Mouse (Mus musculus): ENCODE measurements at regions not wholly inside any gene's neighbourhood (a gene's known extent, or its start where the extent isn't known, plus 50 kb on each side); places are given as distances from the start of the nearest gene placed in this dataset.

- no peak overlapping the region for H3K9ac ChIP-seq (ENCODE audit: low read length)
- no peaks in the 10 kb centered on the region for H3K9me3 ChIP-seq (ENCODE audit: control insufficient read depth, low read length)
- no peak overlapping the region for H3K27ac ChIP-seq (replicated peaks; ENCODE audit: low read depth, low read length)
- no peak overlapping the region for H3K4me3 ChIP-seq (ENCODE audit: low read depth, low read length)
- DNase-seq (ENCODE audit: low spot score) = no peak
- WGBS = 62% methylated on average over 8 of the region's 8 CpGs
- no peak overlapping the region for H3K4me2 ChIP-seq (ENCODE audit: low read depth, severe bottlenecking)
- H3K4me1 ChIP-seq (ENCODE audit: control insufficient read depth, insufficient read depth, low read length) = peaks cover 37% of the 10 kb centered on the region
- H3K36me3 ChIP-seq (ENCODE audit: control insufficient read depth, insufficient read depth, low read length) = no peaks in the 10 kb centered on the region
- ATAC-seq (ENCODE audit: insufficient number of reproducible peaks, low FRiP score, low TSS enrichment, low read depth) = no peak
- no peaks in the 10 kb centered on the region for H3K27me3 ChIP-seq (ENCODE audit: control insufficient read depth, insufficient read depth, low read length)
Measured at GRCm38 (mm10) chr7:83204701-83205100, 337.6 kb downstream of the Mex3b start.

GRCm38 (mm10) chr7:83206999-83207398 lies 339.9 kb downstream of the Mex3b start:
- DNase-seq (ENCODE audit: low spot score) = no peak
- Histone ChIP-seq H3K4me2 (ENCODE audit: low read depth, severe bottlenecking) (no peak overlapping the region), H3K4me1 (ENCODE audit: control insufficient read depth, insufficient read depth, low read length) (peaks cover 27% of the 10 kb centered on the region), H3K27me3 (ENCODE audit: control insufficient read depth, insufficient read depth, low read length) (no peaks in the 10 kb centered on the region), H3K27ac (replicated peaks; ENCODE audit: low read depth, low read length) (no peak overlapping the region), H3K4me3 (ENCODE audit: low read depth, low read length) (no peak overlapping the region), H3K9ac (ENCODE audit: low read length) (no peak overlapping the region), H3K36me3 (ENCODE audit: control insufficient read depth, insufficient read depth, low read length) (no peaks in the 10 kb centered on the region), H3K9me3 (ENCODE audit: control insufficient read depth, low read length) (no peaks in the 10 kb centered on the region)
- no peak for ATAC-seq (ENCODE audit: insufficient number of reproducible peaks, low FRiP score, low TSS enrichment, low read depth)
- 72% methylated on average over 2 of the region's 2 CpGs for whole genome bisulfite sequencing

- Histone ChIP-seq H3K9me3 (ENCODE audit: control insufficient read depth, low read length) (no peaks in the 10 kb centered on the region), H3K27ac (replicated peaks; ENCODE audit: low read depth, low read length) (no peak overlapping the region), H3K36me3 (ENCODE audit: control insufficient read depth, insufficient read depth, low read length) (no peaks in the 10 kb centered on the region), H3K27me3 (ENCODE audit: control insufficient read depth, insufficient read depth, low read length) (no peaks in the 10 kb centered on the region), H3K9ac (ENCODE audit: low read length) (no peak overlapping the region), H3K4me3 (ENCODE audit: low read depth, low read length) (no peak overlapping the region), H3K4me2 (ENCODE audit: low read depth, severe bottlenecking) (no peak overlapping the region), H3K4me1 (ENCODE audit: control insufficient read depth, insufficient read depth, low read length) (no peaks in the 10 kb centered on the region)
- no peak for DNase-seq (ENCODE audit: low spot score)
- 76% methylated on average over 6 of the region's 6 CpGs for WGBS
- ATAC-seq (ENCODE audit: insufficient number of reproducible peaks, low FRiP score, low TSS enrichment, low read depth) = no peak
Measured at GRCm38 (mm10) chr7:83211611-83212010, 344.5 kb downstream of the Mex3b start.

- Histone ChIP-seq H3K27me3 (ENCODE audit: control insufficient read depth, insufficient read depth, low read length) (no peaks in the 10 kb centered on the region), H3K9me3 (ENCODE audit: control insufficient read depth, low read length) (no peaks in the 10 kb centered on the region), H3K27ac (replicated peaks; ENCODE audit: low read depth, low read length) (no peak overlapping the region), H3K4me3 (ENCODE audit: low read depth, low read length) (no peak overlapping the region), H3K4me1 (ENCODE audit: control insufficient read depth, insufficient read depth, low read length) (no peaks in the 10 kb centered on the region), H3K4me2 (ENCODE audit: low read depth, severe bottlenecking) (no peak overlapping the region), H3K36me3 (ENCODE audit: control insufficient read depth, insufficient read depth, low read length) (no peaks in the 10 kb centered on the region), H3K9ac (ENCODE audit: low read length) (no peak overlapping the region)
- WGBS = 81% methylated on average over 3 of the region's 3 CpGs
- no peak for ATAC-seq (ENCODE audit: insufficient number of reproducible peaks, low FRiP score, low TSS enrichment, low read depth)
- DNase-seq (ENCODE audit: low spot score) = no peak
Measured at GRCm38 (mm10) chr7:83222029-83222722, 355.0 kb downstream of the Mex3b start.

GRCm38 (mm10) chr7:83227262-83228108 lies 357.2 kb upstream of the Tmc3 start:
- no peaks in the 10 kb centered on the region for H3K27me3 ChIP-seq (ENCODE audit: control insufficient read depth, insufficient read depth, low read length)
- H3K4me3 ChIP-seq (ENCODE audit: low read depth, low read length) = no peak overlapping the region
- H3K4me1 ChIP-seq (ENCODE audit: control insufficient read depth, insufficient read depth, low read length) = no peaks in the 10 kb centered on the region
- DNase-seq (ENCODE audit: low spot score) = no peak
- ATAC-seq (ENCODE audit: insufficient number of reproducible peaks, low FRiP score, low TSS enrichment, low read depth) = no peak
- H3K27ac ChIP-seq (replicated peaks; ENCODE audit: low read depth, low read length) = no peak overlapping the region
- WGBS = 77% methylated on average over 7 of the region's 7 CpGs
- H3K4me2 ChIP-seq (ENCODE audit: low read depth, severe bottlenecking) = no peak overlapping the region
- H3K9me3 ChIP-seq (ENCODE audit: control insufficient read depth, low read length) = no peaks in the 10 kb centered on the region
- H3K9ac ChIP-seq (ENCODE audit: low read length) = no peak overlapping the region
- H3K36me3 ChIP-seq (ENCODE audit: control insufficient read depth, insufficient read depth, low read length) = no peaks in the 10 kb centered on the region

- no peak for ATAC-seq (ENCODE audit: insufficient number of reproducible peaks, low FRiP score, low TSS enrichment, low read depth)
- Histone ChIP-seq H3K9ac (ENCODE audit: low read length) (no peak overlapping the region), H3K4me1 (ENCODE audit: control insufficient read depth, insufficient read depth, low read length) (no peaks in the 10 kb centered on the region), H3K4me3 (ENCODE audit: low read depth, low read length) (no peak overlapping the region), H3K9me3 (ENCODE audit: control insufficient read depth, low read length) (no peaks in the 10 kb centered on the region), H3K27me3 (ENCODE audit: control insufficient read depth, insufficient read depth, low read length) (no peaks in the 10 kb centered on the region), H3K27ac (replicated peaks; ENCODE audit: low read depth, low read length) (no peak overlapping the region), H3K4me2 (ENCODE audit: low read depth, severe bottlenecking) (no peak overlapping the region), H3K36me3 (ENCODE audit: control insufficient read depth, insufficient read depth, low read length) (no peaks in the 10 kb centered on the region)
- 81% methylated on average over 3 of the region's 3 CpGs for WGBS
- DNase-seq (ENCODE audit: low spot score) = no peak
Measured at GRCm38 (mm10) chr7:83230496-83231325, 354.0 kb upstream of the Tmc3 start.

- Histone ChIP-seq H3K4me2 (ENCODE audit: low read depth, severe bottlenecking) (no peak overlapping the region), H3K36me3 (ENCODE audit: control insufficient read depth, insufficient read depth, low read length) (no peaks in the 10 kb centered on the region), H3K9me3 (ENCODE audit: control insufficient read depth, low read length) (no peaks in the 10 kb centered on the region), H3K9ac (ENCODE audit: low read length) (no peak overlapping the region), H3K27me3 (ENCODE audit: control insufficient read depth, insufficient read depth, low read length) (no peaks in the 10 kb centered on the region), H3K4me1 (ENCODE audit: control insufficient read depth, insufficient read depth, low read length) (no peaks in the 10 kb centered on the region), H3K4me3 (ENCODE audit: low read depth, low read length) (no peak overlapping the region), H3K27ac (replicated peaks; ENCODE audit: low read depth, low read length) (no peak overlapping the region)
- DNase-seq (ENCODE audit: low spot score) = no peak
- no peak for ATAC-seq (ENCODE audit: insufficient number of reproducible peaks, low FRiP score, low TSS enrichment, low read depth)
- 89% methylated on average over 3 of the region's 3 CpGs for WGBS
Measured at GRCm38 (mm10) chr7:83235659-83236058, 349.1 kb upstream of the Tmc3 start.

- no peak overlapping the region for H3K27ac ChIP-seq (replicated peaks; ENCODE audit: low read depth, low read length)
- H3K4me1 ChIP-seq (ENCODE audit: control insufficient read depth, insufficient read depth, low read length) = no peaks in the 10 kb centered on the region
- H3K4me3 ChIP-seq (ENCODE audit: low read depth, low read length) = no peak overlapping the region
- no peak for ATAC-seq (ENCODE audit: insufficient number of reproducible peaks, low FRiP score, low TSS enrichment, low read depth)
- H3K36me3 ChIP-seq (ENCODE audit: control insufficient read depth, insufficient read depth, low read length) = no peaks in the 10 kb centered on the region
- DNase-seq (ENCODE audit: low spot score) = no peak
- no peaks in the 10 kb centered on the region for H3K9me3 ChIP-seq (ENCODE audit: control insufficient read depth, low read length)
- WGBS = 86% methylated on average over 3 of the region's 3 CpGs
- no peak overlapping the region for H3K9ac ChIP-seq (ENCODE audit: low read length)
- no peak overlapping the region for H3K4me2 ChIP-seq (ENCODE audit: low read depth, severe bottlenecking)
- H3K27me3 ChIP-seq (ENCODE audit: control insufficient read depth, insufficient read depth, low read length) = no peaks in the 10 kb centered on the region
Measured at GRCm38 (mm10) chr7:83237336-83237735, 347.4 kb upstream of the Tmc3 start.
